In genomic region chr7:133623226-133623625, GRCm38 (mm10) we compare ENCODE assay signal across 29 mouse cellular contexts. TPM values are rescaled to one million over a fixed set of nuclear protein-coding genes. Genes with fewer than 3 reads are reported as not detected.
DNase-seq lines count a peak whose midpoint lies in the region; ATAC-seq lines count a peak whose summit lies in the region.
"Had no signal": no experiment of that assay in that cellular context is flagged by ENCODE, and none has a peak within 500 bp of the region (broad histone marks: within the 10 kb centered on the region; RNA-seq: fewer than 3 reads in every experiment).

No protein-coding gene starts in this region.

- H3K9me3 ChIP-seq in forebrain, embryonic 13.5 days (replicated peaks), result no peaks in the 10 kb centered on the region
- H3K9me3 ChIP-seq: embryonic facial prominence, embryonic 13.5 days; embryonic facial prominence, embryonic 15.5 days; forebrain, embryonic 10.5 days; forebrain, embryonic 12.5 days; forebrain, embryonic 15.5 days; G1E had no signal

- no peaks in the 10 kb centered on the region for H3K27me3 ChIP-seq in forebrain, embryonic 13.5 days
- H3K27me3 ChIP-seq: embryonic facial prominence, embryonic 15.5 days; forebrain, embryonic 12.5 days; forebrain, embryonic 15.5 days; Patski had no signal

- H3K4me1 ChIP-seq in forebrain, embryonic 13.5 days, result no peaks in the 10 kb centered on the region
- H3K4me1 ChIP-seq: forebrain, embryonic 10.5 days had no signal

- H3K4me3 ChIP-seq in forebrain, embryonic 13.5 days, result no peak overlapping the region
- H3K4me3 ChIP-seq: embryonic facial prominence, embryonic 13.5 days; embryonic facial prominence, embryonic 15.5 days; erythroblast, embryonic 14.5 days; forebrain, embryonic 10.5 days; forebrain, embryonic 12.5 days; forebrain, embryonic 15.5 days had no signal

- no peaks in the 10 kb centered on the region for H3K36me3 ChIP-seq in forebrain, embryonic 13.5 days (ENCODE audit: poor library complexity, severe bottlenecking)
- H3K36me3 ChIP-seq: embryonic facial prominence, embryonic 13.5 days; embryonic facial prominence, embryonic 15.5 days; forebrain, embryonic 10.5 days; forebrain, embryonic 12.5 days; forebrain, embryonic 15.5 days; G1E had no signal

- no peak for ATAC-seq in forebrain, embryonic 13.5 days
- ATAC-seq: activated CD4-positive, CD25-positive, alpha-beta regulatory T cell, adult 4 months; CD4-positive, CD25-positive, alpha-beta regulatory T cell, adult 4 months; forebrain, embryonic 15.5 days; forebrain, postnatal 0 days; Patski had no signal

- no peak overlapping the region for H3K27ac ChIP-seq in forebrain, embryonic 13.5 days
- H3K27ac ChIP-seq: embryonic facial prominence, embryonic 13.5 days; embryonic facial prominence, embryonic 15.5 days; forebrain, embryonic 10.5 days; forebrain, embryonic 12.5 days; forebrain, embryonic 15.5 days had no signal

- no peak overlapping the region for H3K4me2 ChIP-seq in forebrain, embryonic 13.5 days
- H3K4me2 ChIP-seq: embryonic facial prominence, embryonic 13.5 days; embryonic facial prominence, embryonic 15.5 days; forebrain, embryonic 12.5 days; forebrain, embryonic 15.5 days had no signal

- no peak overlapping the region for H3K9ac ChIP-seq in forebrain, embryonic 13.5 days
- H3K9ac ChIP-seq: embryonic facial prominence, embryonic 13.5 days; embryonic facial prominence, embryonic 15.5 days; forebrain, embryonic 12.5 days; forebrain, embryonic 15.5 days; forebrain, postnatal 0 days had no signal

- DNase-seq in adrenal gland, adult (ENCODE audit: inconsistent age in 2 of 2, low spot score in 1 of 2), result peak; percentile 48 to 81
- DNase-seq in adrenal gland, postnatal 4 days (ENCODE audit: low spot score in 2 of 2), result no peak
- peak; percentile 45 for DNase-seq in adrenal gland, adult 8-10 months
- no peak for DNase-seq in adrenal gland, adult 18-20 months (ENCODE audit: low spot score in 2 of 2)
- DNase-seq in adrenal gland, postnatal 10 days, result peak; percentile 22
- DNase-seq in adrenal gland, postnatal 36 days, result peak; percentile 33
- DNase-seq: B cell, adult 2 months; cerebellum, adult 11 months; cerebellum, adult 18-20 months; cerebellum, adult 8-10 months; cerebellum, adult 9-11 months; cerebellum, postnatal 14 days; cerebellum, postnatal 36 days; embryo, embryonic 11 days; forebrain, postnatal 0 days had no signal

- WGBS in forebrain, embryonic 13.5 days, result 84% methylated on average over 5 of the region's 5 CpGs

RNA-seq across cellular contexts. Expression of gene Edrf1, which starts 14.1 kb away (rescaled TPM):
- total RNA-seq in adrenal gland, postnatal 4 days (2021), result 10 to 100 TPM; 21.3 to 25.8 TPM
- total RNA-seq in adrenal gland, adult 8-10 months (2022), result 10 to 100 TPM; 17.2 to 27.1 (median 19.8) TPM
- total RNA-seq in adrenal gland, adult 18-20 months (2021), result 10 to 100 TPM; 16.8 to 21.0 TPM
- 10 to 100 TPM; 15.7 to 18.9 TPM for total RNA-seq in adrenal gland, postnatal 10 days (2021)
- total RNA-seq in adrenal gland, postnatal 36 days (2021), result 10 to 100 TPM; 15.0 to 19.7 TPM
- polyA plus RNA-seq in forebrain, embryonic 13.5 days (2015; fragmentation: Nextera tagmentation; extraction: Ambion mirVana), result 22.4 and 25.3 TPM in 2 replicates

RNA-seq across cellular contexts. Expression of gene Tex36, which starts 21.3 kb away (rescaled TPM):
- not detected for total RNA-seq in adrenal gland, postnatal 4 days (2021)
- total RNA-seq in adrenal gland, adult 8-10 months (2022), result not detected
- not detected for total RNA-seq in adrenal gland, adult 18-20 months (2021)
- not detected for total RNA-seq in adrenal gland, postnatal 10 days (2021)
- total RNA-seq in adrenal gland, postnatal 36 days (2021), result not detected
- polyA plus RNA-seq in forebrain, embryonic 13.5 days (2015; fragmentation: Nextera tagmentation; extraction: Ambion mirVana), result not detected in 2 replicates
- total RNA-seq: CH12.LX; common myeloid progenitor, adult 5-6 weeks; forebrain, postnatal 0 days; G1E had no signal
- polyA plus RNA-seq: activated CD4-positive, CD25-positive, alpha-beta regulatory T cell, adult 4 months; CD4-positive, CD25-positive, alpha-beta regulatory T cell, adult 4 months; embryonic facial prominence, embryonic 11.5 days; embryonic facial prominence, embryonic 13.5 days; embryonic facial prominence, embryonic 15.5 days; erythroblast, embryonic 14.5 days; forebrain, embryonic 10.5 days; forebrain, embryonic 12.5 days; forebrain, embryonic 15.5 days; G1E; Patski had no signal

RNA-seq across cellular contexts. Expression of gene Mmp21, which starts 56.6 kb away (rescaled TPM):
- not detected for total RNA-seq in adrenal gland, postnatal 4 days (2021)
- total RNA-seq in adrenal gland, adult 8-10 months (2022), result not detected
- total RNA-seq in adrenal gland, adult 18-20 months (2021), result not detected
- total RNA-seq in adrenal gland, postnatal 10 days (2021), result not detected
- not detected for total RNA-seq in adrenal gland, postnatal 36 days (2021)
- polyA plus RNA-seq in forebrain, embryonic 13.5 days (2015; fragmentation: Nextera tagmentation; extraction: Ambion mirVana), result 0.23 TPM in 1 of 2 replicates, not detected in the other
- total RNA-seq: CH12.LX; common myeloid progenitor, adult 5-6 weeks; forebrain, postnatal 0 days; G1E had no signal
- polyA plus RNA-seq: embryonic facial prominence, embryonic 13.5 days; forebrain, embryonic 10.5 days; forebrain, embryonic 12.5 days; forebrain, embryonic 15.5 days; forebrain, postnatal 0 days; G1E; Patski had no signal

Comparison
In these comparisons a context has a peak if more than half of its experiments do, and no peak if none do; other contexts are left out.
1. DNase-seq: peak in adrenal gland, adult (2 of 2), adrenal gland, adult 8-10 months (single experiment), adrenal gland, postnatal 10 days (single experiment) and adrenal gland, postnatal 36 days (2 of 2); none in adrenal gland, postnatal 4 days (0 of 2) and adrenal gland, adult 18-20 months (0 of 2).